Mouse (Mus musculus) heart, adult 2 months (tissue): Measurements from ENCODE around the gene Kmt2d. TPM values are rescaled to one million over a fixed set of nuclear protein-coding genes. Genes with fewer than 3 reads are reported as not detected.

Source experiments
- DNase-seq, 2 experiments: peaks; one replicate each; pipeline ENCODE4 v3.0.0; 2021
- H3K27ac ChIP-seq: fragments of 200-600 bp; 2 replicates; pipeline ENCODE4 v1.8.1; 2022
- H3K27me3 ChIP-seq: fragments of 200-500 bp; 2 replicates; pipeline ENCODE4 v1.6.1; 2012; ENCODE audit warnings: mild to moderate bottlenecking, low read length, inconsistent platforms, mixed read lengths; ENCODE audit not compliant: control insufficient read depth, insufficient read depth
- H3K36me3 ChIP-seq: fragments of 200-500 bp; 2 replicates; pipeline ENCODE4 v1.6.1; 2012; ENCODE audit warnings: low read length, inconsistent platforms; ENCODE audit not compliant: control insufficient read depth, insufficient read depth
- H3K4me1 ChIP-seq: fragments of 200-500 bp; 2 replicates; pipeline ENCODE4 v1.6.1; 2011; ENCODE audit warnings: low read length; ENCODE audit not compliant: control insufficient read depth, insufficient read depth
- H3K4me3 ChIP-seq: fragments of 200-600 bp; 2 replicates; pipeline ENCODE4 v1.8.1; 2022
- H3K79me2 ChIP-seq: fragments of 200-500 bp; replicated peaks from 2 replicates; pipeline ENCODE4 v1.6.1; 2012; ENCODE audit warnings: mild to moderate bottlenecking, inconsistent platforms, low read length, moderate library complexity, mixed read lengths; ENCODE audit not compliant: control insufficient read depth, insufficient read depth
- H3K9ac ChIP-seq: fragments of 200-500 bp; 2 replicates; pipeline ENCODE4 v1.6.1; 2012; ENCODE audit warnings: low read depth, mild to moderate bottlenecking, control low read depth, inconsistent platforms, low read length, mixed read lengths
- CTCF ChIP-seq: fragments of 200-600 bp; IDR thresholded peaks from 2 replicates; pipeline ENCODE4 v1.8.1; 2022; ENCODE audit warnings: antibody characterized with exemption, mild to moderate bottlenecking, moderate library complexity
- EP300 ChIP-seq: fragments of 200-500 bp; IDR thresholded peaks from 2 replicates; pipeline ENCODE4 v1.6.1; 2011; ENCODE audit warnings: low read depth, low read length, control low read depth; ENCODE audit not compliant: insufficient read depth
- POLR2A ChIP-seq: fragments of 200-500 bp; IDR thresholded peaks from 2 replicates; pipeline ENCODE4 v1.6.1; 2011; ENCODE audit warnings: mild to moderate bottlenecking, low read depth, low read length, control low read depth; ENCODE audit not compliant: insufficient read depth
- WGBS: fragments of 180-500 bp; shearing (Covaris S2); methylation state at CpG from one replicate; pipeline ENCODE4 v1.1.7; 2018; 5-methylcytosine and 5-hydroxymethylcytosine counted together
- intact Hi-C: fragments of 180-260 bp; cut with DNase I; formaldehyde crosslinking; loops from one replicate; pipeline ENCODE4 v1.15.1; 2025
- polyA plus RNA-seq: library from polyadenylated mRNA; depleted of rRNA; stranded (reverse); fragments of >200 nt; gene quantifications from 2 replicates; pipeline ENCODE4 v1.2.3, GENCODE M21; 2012
- total RNA-seq, 2 experiments: library from RNA; stranded (reverse); gene quantifications; 2 replicates each; pipeline ENCODE4 v1.2.3; 2021

The Kmt2d gene
- total and polyA plus RNA-seq, 3 experiments, result 17.7 to 56.5 (median 51.3) TPM

GRCm38 (mm10) chr15:98869342-98870178 lies 1.4 kb downstream of the Kmt2d start:
- TF ChIP-seq POLR2A (no peak), CTCF (no peak), EP300 (no peak)
- H3K36me3 ChIP-seq, result no peaks in the 10 kb centered on the region; the same call in 1 of the 2 replicates
- peak overlapping the region; percentile 15; the same call in 1 of the 2 replicates for H3K27ac ChIP-seq
- peak in 1 of 2 experiments; percentile 31 for DNase-seq
- 2% methylated on average over 8 of the region's 8 CpGs for WGBS
- no peaks in the 10 kb centered on the region for H3K27me3 ChIP-seq
- peaks cover 8% of the 10 kb centered on the region; the same call in 1 of the 2 replicates for H3K79me2 ChIP-seq
- peak overlapping the region; percentile 97 for H3K9ac ChIP-seq
- intact Hi-C loops, result loop anchor here (2.0 kb wide), 1 partner anchor 39 kb away; the partner anchor contains the start of gene Prkag1
- peak overlapping the region; percentile 99 for H3K4me3 ChIP-seq
- H3K4me1 ChIP-seq, result peaks cover 14% of the 10 kb centered on the region

DNA sequence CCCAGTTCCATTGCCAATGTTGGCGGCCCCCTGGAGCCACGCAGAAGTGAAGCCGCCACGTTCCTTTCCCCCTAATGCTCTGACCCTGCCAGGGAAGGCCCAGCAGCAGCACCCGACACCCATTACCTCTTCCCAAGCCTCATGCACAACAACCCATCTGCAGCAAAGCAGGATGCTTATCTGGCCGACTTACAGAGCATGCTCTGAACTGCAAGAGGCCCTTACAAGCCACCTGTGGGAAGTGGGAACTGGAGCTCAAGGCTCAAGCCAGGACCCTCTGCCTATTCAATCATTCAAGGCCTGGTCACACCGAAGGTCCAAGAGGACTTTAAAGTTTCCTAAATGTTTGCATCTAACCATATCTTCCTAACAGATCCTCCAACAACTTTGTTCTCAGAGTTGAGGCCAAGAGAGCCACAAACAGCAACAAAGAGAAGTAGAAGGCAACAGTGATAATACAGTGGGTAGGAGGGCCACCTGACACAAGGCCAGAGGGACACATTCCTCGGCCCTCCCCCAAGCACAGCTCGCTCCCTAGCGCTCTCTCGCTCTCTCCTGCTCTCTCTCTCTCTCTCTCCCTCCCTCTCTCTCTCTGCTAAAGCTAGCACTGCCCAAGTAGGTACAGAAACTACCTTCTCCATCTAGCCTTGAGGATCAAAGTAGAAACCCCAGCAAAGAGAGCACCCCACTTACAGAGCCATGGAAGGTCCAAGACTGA lies 2.5 kb downstream of the Kmt2d start:
- WGBS, result 21% methylated on average over 11 of the region's 11 CpGs
- DNase-seq, result peak in 1 of 2 experiments; percentile 24
- TF ChIP-seq POLR2A, result no peak
- no peak for TF ChIP-seq EP300
- no peak for TF ChIP-seq CTCF
- Histone ChIP-seq H3K27me3 (no peaks in the 10 kb centered on the region), H3K79me2 (peaks cover 8% of the 10 kb centered on the region; the same call in 1 of the 2 replicates), H3K27ac (peak overlapping the region; percentile 15; the same call in 1 of the 2 replicates), H3K4me1 (peaks cover 14% of the 10 kb centered on the region), H3K4me3 (peak overlapping the region; percentile 99; the same call in 1 of the 2 replicates), H3K36me3 (no peaks in the 10 kb centered on the region; the same call in 1 of the 2 replicates), H3K9ac (peak overlapping the region; percentile 44)
- intact Hi-C loops, result no loop called here

GRCm38 (mm10) chr15:98867321-98867720 lies 3.7 kb downstream of the Kmt2d start:
- H3K27ac ChIP-seq, result peak overlapping the region; percentile 42
- intact Hi-C loops, result no loop called here
- DNase-seq, result peak; percentile 47 to 76
- H3K27me3 ChIP-seq, result no peaks in the 10 kb centered on the region
- peak overlapping the region; percentile 11; the same call in 1 of the 2 replicates for H3K4me3 ChIP-seq
- peaks cover 12% of the 10 kb centered on the region; the same call in 1 of the 2 replicates for H3K79me2 ChIP-seq
- H3K4me1 ChIP-seq, result peaks cover 14% of the 10 kb centered on the region
- no peaks in the 10 kb centered on the region; the same call in 1 of the 2 replicates for H3K36me3 ChIP-seq
- TF ChIP-seq EP300 (0 out of 2 replicates have a peak, but pooled peaks have one; percentile 39), CTCF (no peak), POLR2A (no peak)
- WGBS, result 17% methylated on average over 6 of the region's 6 CpGs
- no peak overlapping the region for H3K9ac ChIP-seq

- TF ChIP-seq CTCF (no peak), EP300 (no peak), POLR2A (no peak)
- Histone ChIP-seq H3K36me3 (no peaks in the 10 kb centered on the region; the same call in 1 of the 2 replicates), H3K79me2 (peaks cover 12% of the 10 kb centered on the region; the same call in 1 of the 2 replicates), H3K4me1 (peaks cover 14% of the 10 kb centered on the region), H3K27me3 (no peaks in the 10 kb centered on the region), H3K27ac (no peak overlapping the region), H3K9ac (no peak overlapping the region), H3K4me3 (no peak overlapping the region)
- no peak for DNase-seq
- WGBS, result 66% methylated on average over 5 of the region's 5 CpGs
- intact Hi-C loops, result no loop called here
Observed at GRCm38 (mm10) chr15:98866501-98866900, 4.5 kb downstream of the Kmt2d start.

DNA sequence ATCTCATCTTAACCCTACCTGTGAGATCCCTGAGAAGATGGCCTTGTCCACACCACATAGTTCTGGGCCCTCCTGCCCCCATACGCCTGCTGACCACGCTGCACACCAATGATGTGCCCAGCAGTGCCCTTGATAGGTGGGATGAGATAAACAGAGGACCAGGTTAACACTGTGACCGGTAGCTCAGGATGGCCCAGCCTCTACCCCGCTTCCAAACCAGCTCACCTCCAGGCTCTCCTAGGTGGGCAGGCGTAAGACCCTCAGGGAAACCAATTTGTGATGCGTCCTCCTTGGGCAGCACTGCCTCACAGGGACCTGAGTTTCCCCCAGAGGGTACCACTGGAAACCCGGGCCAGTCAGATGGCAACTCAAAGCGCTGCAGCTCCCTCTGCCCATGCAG lies 5.2 kb downstream of the Kmt2d start:
- intact Hi-C loops, result no loop called here
- no peaks in the 10 kb centered on the region; the same call in 1 of the 2 replicates for H3K36me3 ChIP-seq

More for the DNA sequence above, 5.2 kb downstream of the Kmt2d start:
- no peak for TF ChIP-seq CTCF
- TF ChIP-seq POLR2A, result no peak
- no peak for TF ChIP-seq EP300
- no peaks in the 10 kb centered on the region for H3K27me3 ChIP-seq
- WGBS, result 93% methylated on average over 8 of the region's 8 CpGs
- no peak overlapping the region for H3K4me3 ChIP-seq
- H3K79me2 ChIP-seq, result peaks cover 9% of the 10 kb centered on the region; the same call in 1 of the 2 replicates
- H3K9ac ChIP-seq, result no peak overlapping the region
- peak in 1 of 2 experiments; percentile 22 for DNase-seq
- no peak overlapping the region for H3K27ac ChIP-seq
- H3K4me1 ChIP-seq, result peaks cover 14% of the 10 kb centered on the region
